Mouse (Mus musculus): Measurements from ENCODE around the gene 4930564D02Rik. TPM values are rescaled to one million over a fixed set of nuclear protein-coding genes. Genes with fewer than 3 reads are reported as not detected.

4930564D02Rik gene
- polyA plus RNA-seq, 1 experiment from 2014 or later = not detected

DNA sequence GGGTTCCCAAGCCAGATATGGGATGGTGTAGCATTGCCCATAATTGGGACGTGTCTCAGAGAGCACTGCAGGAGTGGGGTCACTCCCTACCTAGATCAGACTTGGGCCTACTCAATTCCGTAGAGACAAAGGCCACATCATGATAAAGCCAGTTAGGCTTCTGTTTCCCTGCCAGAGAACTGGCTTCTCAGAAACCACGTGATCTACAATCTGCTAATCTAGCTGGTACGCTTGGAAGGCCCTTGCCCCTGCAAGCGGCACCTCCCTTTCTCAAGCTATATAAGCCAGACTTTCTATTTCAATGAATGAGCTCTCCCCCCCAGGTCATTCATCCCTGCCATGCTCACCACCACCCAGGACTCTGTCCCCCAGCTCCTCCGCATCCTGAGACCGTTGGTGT lies 23.5 kb downstream of the 4930564D02Rik start:
- WGBS = 93% methylated on average over 7 of the region's 7 CpGs
- Histone ChIP-seq H3K27me3 (no peaks in the 10 kb centered on the region; the same call in 1 of the 2 replicates), H3K36me3 (no peaks in the 10 kb centered on the region), H3K4me2 (no peak overlapping the region), H3K4me1 (peaks cover 3% of the 10 kb centered on the region; the same call in 1 of the 2 replicates), H3K9ac (no peak overlapping the region), H3K9me3 (no peaks in the 10 kb centered on the region), H3K27ac (no peak overlapping the region), H3K4me3 (no peak overlapping the region)
- ATAC-seq (ENCODE audit: insufficient number of reproducible peaks, insufficient read depth, low FRiP score, low TSS enrichment, low read depth) = no peak

DNA sequence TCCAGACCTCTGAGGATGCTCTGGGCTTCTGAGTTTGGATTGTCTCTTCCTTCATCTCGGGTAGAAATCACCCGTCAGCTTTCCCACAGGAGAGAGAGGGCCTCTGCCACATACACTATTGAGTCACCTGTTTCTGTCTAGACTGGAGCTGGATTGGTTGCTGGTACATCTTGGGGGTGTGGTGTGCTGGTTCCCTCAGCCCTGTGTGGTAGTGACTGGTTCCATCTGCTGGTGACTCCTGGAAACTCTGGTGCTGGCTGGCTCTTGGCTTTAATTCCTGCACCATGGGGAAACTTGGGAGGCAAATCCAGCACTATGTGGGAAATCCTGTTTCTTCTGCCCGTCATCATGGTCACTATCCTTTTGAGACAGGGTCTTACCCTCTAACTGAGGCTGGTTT lies 24.3 kb downstream of the 4930564D02Rik start:
- Histone ChIP-seq H3K4me2 (no peak overlapping the region), H3K4me1 (peaks cover 3% of the 10 kb centered on the region; the same call in 1 of the 2 replicates), H3K27me3 (no peaks in the 10 kb centered on the region; the same call in 1 of the 2 replicates), H3K36me3 (no peaks in the 10 kb centered on the region), H3K9me3 (no peaks in the 10 kb centered on the region), H3K27ac (no peak overlapping the region), H3K9ac (no peak overlapping the region), H3K4me3 (no peak overlapping the region)
- ATAC-seq (ENCODE audit: insufficient number of reproducible peaks, insufficient read depth, low FRiP score, low TSS enrichment, low read depth) = no peak
- WGBS = 23% methylated on average over 3 of the region's 3 CpGs

DNA sequence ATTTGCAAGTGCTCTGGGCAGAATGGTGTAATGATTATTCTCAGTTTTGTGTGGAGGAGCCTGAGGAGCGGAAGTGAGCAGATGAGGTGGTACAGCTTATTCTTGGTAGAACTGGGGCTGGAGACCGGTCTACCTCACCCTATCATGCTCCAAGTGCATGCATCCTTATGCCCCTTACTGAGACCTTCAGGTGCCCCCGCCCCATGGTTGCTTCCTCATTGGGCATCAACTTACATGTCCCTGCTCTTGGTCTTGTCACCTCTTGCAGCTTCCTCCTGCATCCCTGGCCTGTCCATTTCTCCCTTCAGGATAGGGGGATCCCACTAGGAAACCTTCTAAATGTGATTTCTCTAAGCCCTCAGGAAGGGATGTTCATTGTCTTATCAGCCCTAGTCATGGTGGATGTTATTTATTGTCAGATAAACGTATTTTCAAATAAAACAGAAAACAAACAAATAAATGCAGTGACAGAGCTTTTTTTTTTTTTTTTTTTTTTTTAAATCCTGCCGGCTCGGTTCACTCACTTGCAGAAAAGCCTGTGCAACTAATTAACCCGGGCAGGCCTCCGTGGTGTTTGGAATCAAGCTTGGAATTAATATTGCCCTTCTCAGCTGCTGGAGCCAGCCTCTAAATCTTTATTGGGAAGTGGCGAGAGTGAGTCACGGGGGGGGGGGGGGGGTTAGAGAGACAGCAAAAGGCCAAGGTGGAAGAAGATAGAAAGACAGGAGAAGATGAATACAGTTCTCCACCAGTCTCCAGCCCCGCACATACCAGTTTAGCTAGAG lies 26.3 kb downstream of the 4930564D02Rik start:
- Histone ChIP-seq H3K27ac (no peak overlapping the region), H3K9me3 (no peaks in the 10 kb centered on the region), H3K36me3 (no peaks in the 10 kb centered on the region), H3K27me3 (no peaks in the 10 kb centered on the region), H3K4me2 (no peak overlapping the region), H3K9ac (no peak overlapping the region), H3K4me3 (no peak overlapping the region), H3K4me1 (peaks cover 3% of the 10 kb centered on the region; the same call in 1 of the 2 replicates)
- no peak for ATAC-seq (ENCODE audit: insufficient number of reproducible peaks, insufficient read depth, low FRiP score, low TSS enrichment, low read depth)
- 62% methylated on average over 11 of the region's 11 CpGs for WGBS

DNA sequence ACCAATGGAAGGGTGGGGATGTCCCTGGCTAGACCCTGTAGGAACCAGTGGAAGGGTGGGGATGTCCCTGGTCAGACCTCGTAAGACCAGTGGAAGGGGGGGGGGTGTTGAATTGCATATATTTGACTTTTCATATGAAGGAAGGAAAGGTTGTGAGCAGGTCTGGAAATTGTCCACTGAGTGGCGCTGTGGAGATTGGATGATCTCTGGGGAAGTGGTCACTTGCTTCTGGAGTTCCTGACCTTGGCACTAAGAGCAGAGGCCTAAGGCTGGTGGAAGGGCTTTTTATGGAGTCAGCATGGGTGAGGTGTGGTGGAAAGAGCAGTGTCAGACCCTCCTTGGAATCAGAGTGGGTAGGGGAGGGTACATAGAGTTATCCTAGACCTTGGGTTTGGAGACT lies 27.8 kb downstream of the 4930564D02Rik start:
- Histone ChIP-seq H3K4me1 (peaks cover 3% of the 10 kb centered on the region; the same call in 1 of the 2 replicates), H3K9ac (no peak overlapping the region), H3K9me3 (no peaks in the 10 kb centered on the region), H3K36me3 (no peaks in the 10 kb centered on the region), H3K27ac (no peak overlapping the region), H3K4me3 (no peak overlapping the region), H3K4me2 (no peak overlapping the region), H3K27me3 (no peaks in the 10 kb centered on the region)
- ATAC-seq (ENCODE audit: insufficient number of reproducible peaks, insufficient read depth, low FRiP score, low TSS enrichment, low read depth) = no peak
- WGBS = 62% methylated on average over 2 of the region's 2 CpGs

DNA sequence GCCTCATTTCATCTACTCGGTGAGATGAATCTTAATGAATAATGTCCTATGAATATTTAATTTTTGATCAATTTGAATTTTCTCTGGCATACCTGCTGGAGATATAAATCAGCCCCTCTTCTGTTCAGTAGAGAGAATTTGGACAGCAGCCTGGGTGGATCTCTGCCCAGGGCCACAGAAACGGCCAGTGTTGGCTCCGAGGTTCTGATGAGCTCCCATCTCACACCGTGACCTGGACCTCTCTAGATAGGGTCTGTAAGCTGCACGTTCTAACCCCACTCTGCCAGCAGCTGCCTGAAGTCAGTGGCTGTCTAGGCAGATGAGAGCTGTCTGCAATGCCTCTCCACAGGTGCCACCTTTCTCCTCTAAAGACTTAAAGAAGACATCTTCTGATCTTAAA lies 28.4 kb downstream of the 4930564D02Rik start:
- no peaks in the 10 kb centered on the region for H3K9me3 ChIP-seq
- WGBS = 79% methylated on average over 5 of the region's 5 CpGs
- H3K27ac ChIP-seq = no peak overlapping the region
- H3K9ac ChIP-seq = no peak overlapping the region
- no peak overlapping the region for H3K4me3 ChIP-seq
- H3K27me3 ChIP-seq = no peaks in the 10 kb centered on the region
- H3K4me1 ChIP-seq = peaks cover 3% of the 10 kb centered on the region; the same call in 1 of the 2 replicates
- H3K4me2 ChIP-seq = no peak overlapping the region
- H3K36me3 ChIP-seq = no peaks in the 10 kb centered on the region
- no peak for ATAC-seq (ENCODE audit: insufficient number of reproducible peaks, insufficient read depth, low FRiP score, low TSS enrichment, low read depth)

DNA sequence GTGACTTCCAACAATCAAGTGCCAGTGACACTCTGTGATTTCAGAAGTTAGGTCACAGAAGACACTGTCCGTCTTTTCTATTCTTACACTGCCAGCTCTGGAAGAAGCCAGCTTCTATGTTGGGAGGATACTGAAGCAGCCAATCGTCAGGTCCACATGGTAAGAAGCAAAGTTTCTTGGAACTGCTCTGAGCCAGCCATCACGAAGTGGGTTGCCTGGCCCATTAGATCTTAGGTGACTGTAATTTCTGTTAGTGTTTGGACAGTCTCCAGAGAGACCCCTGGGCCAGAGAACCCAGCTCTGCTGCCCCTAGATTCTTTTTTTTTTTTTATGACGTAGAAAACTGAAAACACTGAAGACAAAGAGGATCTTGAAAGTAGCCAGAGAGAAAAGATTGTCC lies 30.9 kb downstream of the 4930564D02Rik start:
- H3K4me3 ChIP-seq = no peak overlapping the region
- H3K27me3 ChIP-seq = no peaks in the 10 kb centered on the region
- H3K9ac ChIP-seq = no peak overlapping the region
- no peaks in the 10 kb centered on the region for H3K36me3 ChIP-seq
- no peaks in the 10 kb centered on the region for H3K9me3 ChIP-seq
- WGBS = 80% methylated on average over 4 of the region's 4 CpGs
- no peak overlapping the region for H3K4me2 ChIP-seq
- no peak for ATAC-seq (ENCODE audit: insufficient number of reproducible peaks, insufficient read depth, low FRiP score, low TSS enrichment, low read depth)
- H3K4me1 ChIP-seq = no peaks in the 10 kb centered on the region; the same call in 1 of the 2 replicates
- no peak overlapping the region for H3K27ac ChIP-seq

DNA sequence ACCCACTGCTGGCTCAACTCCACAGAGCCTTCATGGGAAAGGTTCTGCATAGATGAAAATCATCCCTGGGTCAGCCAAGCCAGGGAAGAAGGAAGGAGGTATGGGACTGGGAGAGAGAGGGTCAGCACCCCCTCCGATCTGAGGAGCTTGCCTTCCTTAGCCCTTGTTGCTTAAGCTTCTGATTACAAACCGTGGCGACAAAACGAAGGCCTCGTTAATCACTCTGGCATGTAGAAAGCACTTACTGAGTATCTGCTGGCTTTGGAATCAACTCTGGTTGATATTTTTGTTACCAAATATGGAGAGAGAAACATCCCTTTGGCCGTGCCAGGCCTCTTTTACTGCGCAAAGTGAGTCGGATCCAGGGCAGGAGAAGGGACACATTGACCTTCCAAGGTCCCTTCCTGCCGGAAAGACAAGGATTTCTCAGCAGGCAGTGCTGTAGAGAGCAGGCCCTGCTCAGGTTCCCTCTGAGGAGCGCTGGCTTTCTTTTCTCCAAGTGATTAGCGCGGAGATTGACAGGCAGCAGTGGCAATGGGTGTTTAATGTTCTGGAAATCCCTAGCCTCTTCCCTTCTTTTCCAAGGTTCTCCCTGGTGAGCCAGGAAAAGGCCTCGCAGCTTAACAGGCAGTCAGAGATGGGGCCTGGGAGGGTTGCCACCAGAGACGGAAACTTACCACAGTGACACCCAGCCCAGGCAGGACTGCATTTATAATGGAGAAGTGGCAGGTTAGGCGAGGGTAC lies 33.1 kb downstream of the 4930564D02Rik start:
- H3K27ac ChIP-seq = no peak overlapping the region
- no peaks in the 10 kb centered on the region for H3K36me3 ChIP-seq
- H3K9me3 ChIP-seq = no peaks in the 10 kb centered on the region
- no peak overlapping the region for H3K4me2 ChIP-seq
- whole genome bisulfite sequencing = 30% methylated on average over 15 of the region's 15 CpGs
- no peaks in the 10 kb centered on the region; the same call in 1 of the 2 replicates for H3K4me1 ChIP-seq
- ATAC-seq (ENCODE audit: insufficient number of reproducible peaks, insufficient read depth, low FRiP score, low TSS enrichment, low read depth) = no peak
- H3K4me3 ChIP-seq = no peak overlapping the region
- H3K9ac ChIP-seq = no peak overlapping the region
- H3K27me3 ChIP-seq = no peaks in the 10 kb centered on the region

DNA sequence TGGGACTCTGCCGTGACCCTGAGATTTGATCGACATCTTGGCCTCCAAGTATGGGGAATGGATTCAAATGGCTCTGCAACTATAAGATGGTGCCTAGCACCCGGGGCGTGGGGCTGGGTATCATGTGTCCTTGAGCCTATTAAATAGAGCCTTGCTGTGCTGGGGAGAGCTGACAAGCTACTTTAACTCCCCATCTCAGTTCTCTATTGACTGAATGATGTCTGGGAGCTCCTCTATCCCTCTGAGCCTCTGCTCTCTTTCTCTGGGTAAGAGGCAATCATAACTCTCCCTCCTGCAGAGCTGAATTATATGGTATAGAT lies 33.6 kb downstream of the 4930564D02Rik start:
- 62% methylated on average over 4 of the region's 4 CpGs for WGBS
- H3K27me3 ChIP-seq = no peaks in the 10 kb centered on the region
- no peak overlapping the region for H3K9ac ChIP-seq
- H3K4me3 ChIP-seq = no peak overlapping the region
- ATAC-seq (ENCODE audit: insufficient number of reproducible peaks, insufficient read depth, low FRiP score, low TSS enrichment, low read depth) = no peak
- no peaks in the 10 kb centered on the region for H3K36me3 ChIP-seq
- H3K9me3 ChIP-seq = no peaks in the 10 kb centered on the region
- H3K4me2 ChIP-seq = no peak overlapping the region
- H3K27ac ChIP-seq = no peak overlapping the region
- no peaks in the 10 kb centered on the region; the same call in 1 of the 2 replicates for H3K4me1 ChIP-seq

DNA sequence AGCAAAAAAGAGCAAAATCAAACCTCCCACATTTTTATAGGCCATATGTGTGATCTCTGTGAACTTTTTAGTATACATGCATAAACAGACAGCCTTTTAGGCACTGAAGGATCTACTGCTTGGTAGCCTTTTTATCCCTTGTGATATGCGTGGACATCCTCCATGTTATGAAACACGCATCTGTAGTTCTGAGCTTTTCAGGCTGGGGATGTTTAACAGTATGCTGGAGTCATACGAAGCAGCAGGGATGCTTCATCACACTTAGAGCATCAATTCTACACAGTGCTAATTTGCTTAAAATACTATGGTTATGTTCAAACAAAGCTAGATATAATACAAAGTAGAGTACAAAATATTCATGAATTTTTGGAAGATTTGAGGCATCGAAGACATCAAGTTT lies 39.2 kb downstream of the 4930564D02Rik start:
- no peak for ATAC-seq (ENCODE audit: insufficient number of reproducible peaks, insufficient read depth, low FRiP score, low TSS enrichment, low read depth)
- 90% methylated on average over 4 of the region's 4 CpGs for WGBS

DNA sequence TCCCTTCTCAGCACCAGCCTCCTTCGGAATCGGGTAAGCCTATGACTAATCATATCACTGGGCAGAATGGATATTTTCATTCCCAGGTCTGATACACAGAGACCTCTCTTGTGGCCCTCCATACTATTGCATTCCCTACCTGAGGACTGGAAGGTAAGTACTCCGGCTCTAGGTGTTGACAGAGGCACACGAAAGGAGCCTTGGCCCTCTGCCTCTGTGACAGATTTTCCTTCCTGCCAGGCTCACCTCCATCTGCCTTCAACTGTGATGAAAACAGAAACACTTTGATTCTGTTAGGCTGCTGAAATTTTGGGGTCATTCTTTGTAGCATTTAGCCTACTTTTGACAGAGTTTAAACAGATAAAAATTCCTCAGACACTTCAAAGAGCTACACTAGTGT lies 47.2 kb downstream of the 4930564D02Rik start:
- H3K9ac ChIP-seq = no peak overlapping the region
- no peaks in the 10 kb centered on the region for H3K36me3 ChIP-seq
- no peak overlapping the region for H3K27ac ChIP-seq
- 0 out of 2 replicates have a peak, but pooled peaks cover 3% of the 10 kb centered on the region for H3K9me3 ChIP-seq
- no peak for ATAC-seq (ENCODE audit: insufficient number of reproducible peaks, insufficient read depth, low FRiP score, low TSS enrichment, low read depth)
- H3K4me1 ChIP-seq = peaks cover 7% of the 10 kb centered on the region
- WGBS = 91% methylated on average over 4 of the region's 4 CpGs
- H3K27me3 ChIP-seq = peaks cover 12% of the 10 kb centered on the region
- no peak overlapping the region for H3K4me2 ChIP-seq
- no peak overlapping the region for H3K4me3 ChIP-seq

More for the DNA sequence above, 39.2 kb downstream of the 4930564D02Rik start:
- Histone ChIP-seq H3K4me3 (no peak overlapping the region), H3K4me2 (no peak overlapping the region), H3K9ac (no peak overlapping the region), H3K27me3 (no peaks in the 10 kb centered on the region), H3K4me1 (no peaks in the 10 kb centered on the region), H3K36me3 (no peaks in the 10 kb centered on the region), H3K27ac (no peak overlapping the region), H3K9me3 (no peaks in the 10 kb centered on the region)

DNA sequence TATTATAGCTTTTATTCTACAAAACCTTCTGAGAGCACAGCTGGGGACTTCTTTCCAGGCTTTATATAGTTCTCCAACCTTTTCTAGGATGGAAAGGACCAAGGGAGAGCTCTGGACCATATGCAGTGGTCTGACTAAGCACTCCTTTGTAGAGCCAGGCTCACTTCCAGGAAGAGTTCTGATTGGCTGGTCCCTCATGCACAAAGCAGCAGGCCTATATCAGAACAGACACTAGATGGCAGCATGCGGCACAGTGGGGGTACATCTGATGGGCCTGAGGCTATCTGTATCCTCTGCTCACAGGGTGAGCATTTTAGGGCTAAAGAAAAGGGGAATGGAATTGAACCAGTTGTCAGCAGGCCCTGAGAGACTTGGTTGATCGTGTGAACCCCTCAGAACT lies 47.6 kb downstream of the 4930564D02Rik start:
- WGBS = 23% methylated on average over 2 of the region's 2 CpGs
- Histone ChIP-seq H3K4me1 (peaks cover 7% of the 10 kb centered on the region), H3K36me3 (no peaks in the 10 kb centered on the region), H3K9me3 (0 out of 2 replicates have a peak, but pooled peaks cover 3% of the 10 kb centered on the region), H3K9ac (no peak overlapping the region), H3K27me3 (peaks cover 12% of the 10 kb centered on the region), H3K4me3 (no peak overlapping the region), H3K27ac (no peak overlapping the region), H3K4me2 (no peak overlapping the region)
- ATAC-seq (ENCODE audit: insufficient number of reproducible peaks, insufficient read depth, low FRiP score, low TSS enrichment, low read depth) = no peak

DNA sequence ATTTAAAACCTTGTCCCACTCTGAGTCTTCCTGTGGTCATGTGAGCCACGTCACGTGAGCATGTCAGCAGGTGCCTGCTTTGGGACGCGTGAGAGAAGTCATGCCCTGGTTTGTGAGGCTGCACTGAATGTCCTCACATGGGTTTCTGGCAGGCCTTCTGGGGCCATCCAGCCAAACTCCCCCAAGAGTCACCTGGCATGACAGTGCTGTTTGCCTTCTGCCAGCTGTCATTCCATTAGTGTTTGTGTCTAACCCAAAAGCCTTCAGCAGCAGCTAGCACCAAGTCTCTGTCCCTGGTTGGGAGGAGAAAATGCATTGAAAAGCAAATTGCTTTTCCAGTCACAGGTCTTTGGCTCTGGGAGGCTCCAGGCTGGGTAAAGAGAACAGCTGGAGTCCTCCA lies 50.0 kb downstream of the 4930564D02Rik start:
- H3K9me3 ChIP-seq = 0 out of 2 replicates have a peak, but pooled peaks cover 3% of the 10 kb centered on the region
- peaks cover 12% of the 10 kb centered on the region for H3K27me3 ChIP-seq
- H3K9ac ChIP-seq = no peak overlapping the region
- no peak overlapping the region for H3K4me3 ChIP-seq
- WGBS = 83% methylated on average over 4 of the region's 4 CpGs
- H3K4me1 ChIP-seq = peaks cover 7% of the 10 kb centered on the region
- no peaks in the 10 kb centered on the region for H3K36me3 ChIP-seq
- no peak overlapping the region for H3K4me2 ChIP-seq
- no peak overlapping the region for H3K27ac ChIP-seq
- ATAC-seq (ENCODE audit: insufficient number of reproducible peaks, insufficient read depth, low FRiP score, low TSS enrichment, low read depth) = no peak

Measured in embryonic facial prominence, embryonic 13.5 days (tissue).